Mouse (Mus musculus): ENCODE measurements around the gene Cntnap5a.

Cntnap5a gene

GRCm38 (mm10) chr1:116367572-116367971 lies 683.0 kb downstream of the Cntnap5a start:
- DNase-seq = no peak

DNA sequence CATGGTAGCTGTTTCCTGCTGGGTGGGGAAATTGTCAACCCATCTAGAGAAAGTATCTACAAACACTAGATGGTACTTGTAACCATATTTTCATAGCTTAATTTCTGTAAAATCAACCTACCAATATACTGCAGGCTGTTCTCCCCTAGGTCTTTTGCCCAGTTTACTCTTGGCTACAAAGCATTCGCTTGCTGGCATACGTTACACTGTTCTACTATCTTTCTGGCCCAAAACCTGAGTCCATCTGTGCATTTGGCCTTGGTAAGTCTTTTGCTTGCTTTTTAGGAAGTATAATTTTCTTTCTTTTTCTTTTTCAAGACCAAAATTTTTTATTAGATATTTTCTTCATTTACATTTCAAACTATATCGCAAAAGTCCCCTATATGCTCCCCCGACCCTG lies 686.3 kb downstream of the Cntnap5a start:
- no peak for DNase-seq

GRCm38 (mm10) chr1:116373551-116373950 lies 689.0 kb downstream of the Cntnap5a start:
- no peak for DNase-seq

DNA sequence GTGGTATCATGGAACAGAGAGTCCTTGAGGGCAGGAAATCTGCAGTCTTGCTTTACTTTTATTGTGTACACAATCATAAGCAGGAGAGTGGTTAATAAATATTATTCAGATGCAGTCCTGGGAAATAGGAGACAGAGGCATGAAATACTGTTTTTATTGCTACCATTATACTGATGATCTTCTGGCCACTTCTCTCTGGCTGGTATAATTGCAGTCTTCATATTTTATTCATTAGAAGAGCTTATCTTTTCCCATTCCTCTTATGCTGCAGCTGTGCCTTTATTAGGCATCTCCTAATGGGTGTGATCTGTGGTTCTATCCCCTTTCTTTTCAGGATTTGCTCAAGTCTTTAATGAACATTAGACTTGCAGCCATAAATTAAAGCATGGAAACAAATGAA lies 707.8 kb downstream of the Cntnap5a start:
- no peak for DNase-seq

DNA sequence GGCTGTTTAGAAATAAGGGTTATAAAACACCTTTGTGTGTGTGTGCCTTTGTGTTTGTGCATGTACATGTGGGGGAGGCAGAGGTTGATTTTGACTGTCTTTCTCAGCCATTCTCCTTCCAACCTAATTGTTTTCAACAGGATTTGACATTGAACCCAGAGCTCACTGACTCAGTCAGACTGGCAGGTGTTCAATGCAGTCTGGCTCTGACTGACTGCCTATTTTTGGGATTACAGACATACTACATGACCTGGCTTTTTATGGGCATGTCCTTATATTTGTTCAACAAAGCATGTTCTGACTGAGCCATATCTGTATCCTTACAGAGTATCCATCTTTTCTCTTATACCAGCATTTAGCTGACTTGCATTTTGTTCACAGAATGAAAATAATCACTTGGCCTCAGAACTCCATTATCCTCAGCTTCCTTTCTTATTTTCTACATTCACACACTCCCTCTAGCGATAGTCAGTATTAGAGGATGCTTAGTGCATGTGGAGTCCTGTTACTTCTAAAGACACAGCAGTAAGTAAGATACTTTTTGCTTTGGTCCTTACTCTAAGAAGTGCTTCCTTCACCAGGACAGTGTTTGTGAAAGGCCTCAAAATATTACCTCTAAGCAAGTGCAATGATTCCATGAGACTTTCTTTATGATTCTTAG lies 717.6 kb downstream of the Cntnap5a start:
- no peak for DNase-seq

- DNase-seq = no peak
Measured at GRCm38 (mm10) chr1:116409836-116410235, 725.3 kb downstream of the Cntnap5a start.

GRCm38 (mm10) chr1:116428396-116428795 lies 743.8 kb downstream of the Cntnap5a start:
- DNase-seq = no peak

DNA sequence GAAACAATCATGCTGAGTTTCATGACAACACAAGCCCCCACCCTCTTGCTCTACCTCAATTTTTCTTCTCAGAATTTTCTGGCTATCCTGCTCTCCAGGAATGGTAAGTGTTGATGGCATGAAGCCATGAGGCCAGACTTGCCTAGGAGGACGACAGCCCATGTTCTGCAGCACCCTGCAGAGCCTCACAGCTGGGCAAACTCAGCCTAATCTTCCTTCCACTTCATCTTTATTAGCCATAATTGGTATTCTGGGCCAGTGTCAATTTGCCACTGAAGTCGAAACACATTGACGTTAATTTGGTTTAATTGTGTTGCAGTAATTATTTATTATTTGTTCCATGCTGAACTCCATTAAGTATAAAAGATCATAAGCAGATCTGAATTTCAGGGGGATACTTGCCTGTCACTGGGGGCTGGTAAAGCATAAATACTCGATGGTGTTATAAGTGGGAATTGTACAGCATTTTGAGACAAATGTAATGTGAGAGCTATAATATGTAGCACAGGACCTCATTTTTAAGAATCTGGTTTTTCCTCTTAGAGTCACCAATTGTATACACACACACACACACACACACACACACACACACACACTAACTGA lies 770.7 kb downstream of the Cntnap5a start:
- no peak for DNase-seq

GRCm38 (mm10) chr1:116477703-116478102 lies 793.1 kb downstream of the Cntnap5a start:
- no peak for DNase-seq

GRCm38 (mm10) chr1:116488780-116489569 lies 804.4 kb downstream of the Cntnap5a start:
- no peak for DNase-seq

DNA sequence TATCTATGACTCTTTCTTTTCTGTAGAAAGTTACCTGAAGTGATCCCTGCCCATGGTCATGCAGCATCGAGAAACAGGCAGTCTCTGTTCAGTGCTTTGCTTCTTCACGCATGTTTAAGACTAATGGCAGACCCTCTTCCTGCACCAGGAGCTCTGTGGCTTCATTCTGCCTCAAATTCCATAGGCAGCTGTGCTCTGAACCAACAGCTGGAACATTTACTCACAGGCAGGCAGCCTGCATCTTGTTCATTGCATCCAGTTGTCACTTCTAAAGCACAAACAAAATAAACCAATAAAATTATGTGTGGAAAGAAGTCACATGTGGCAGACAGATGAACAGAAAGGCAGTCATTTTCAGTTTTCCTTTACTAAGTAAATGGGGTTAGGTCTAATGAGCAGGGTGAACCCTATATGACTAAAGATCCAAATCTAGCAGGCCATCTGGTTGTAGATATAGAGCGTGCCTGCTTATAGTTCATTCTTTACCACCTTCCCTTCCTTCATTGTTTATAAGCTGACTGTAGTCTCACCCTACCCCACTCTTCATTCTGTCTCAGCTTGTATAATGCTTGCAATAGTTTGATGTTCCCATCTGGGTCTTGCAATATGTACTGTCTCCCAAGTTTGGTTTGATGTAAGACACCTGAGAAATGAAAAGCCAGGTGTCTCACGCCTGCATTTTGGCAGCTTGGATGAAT lies 893.6 kb downstream of the Cntnap5a start:
- no peak for DNase-seq

GRCm38 (mm10) chr1:116616272-116616671 lies 931.7 kb downstream of the Cntnap5a start:
- no peak for DNase-seq
